In genomic region chrX:135008720-135009470, GRCm38 (mm10) we compare ENCODE assay signal across 8 mouse cellular contexts. TPM values are rescaled to one million over a fixed set of nuclear protein-coding genes. Genes with fewer than 3 reads are reported as not detected.
DNase-seq lines count a peak whose midpoint lies in the region; ATAC-seq and TF ChIP-seq lines count a peak whose summit lies in the region.

Zmat1 (minus strand) TSS chrX:135009209.

- peaks cover 4% of the 10 kb centered on the region; the same call in 1 of the 2 replicates for H3K4me1 ChIP-seq in hindbrain, embryonic 13.5 days (replicated peaks)

- H3K36me3 ChIP-seq in hindbrain, embryonic 13.5 days: no peaks in the 10 kb centered on the region

- H3K9ac ChIP-seq in hindbrain, embryonic 13.5 days: peak within 1 kb of the TSS; percentile 81

- H3K9me3 ChIP-seq in hindbrain, embryonic 13.5 days: no peaks in the 10 kb centered on the region

- in situ Hi-C loops in Patski (cut with MboI; ENCODE audit: low pct_unique_long_range_greater_than_20kb): no loop called here

- ATAC-seq in Patski: peak; percentile 100
- peak; percentile 99 for ATAC-seq in hindbrain, embryonic 13.5 days (ENCODE audit: low FRiP score)

- peaks cover 38% of the 10 kb centered on the region for H3K27me3 ChIP-seq in Patski
- peaks cover 12% of the 10 kb centered on the region; the same call in 1 of the 2 replicates for H3K27me3 ChIP-seq in hindbrain, embryonic 13.5 days

- CTCF ChIA-PET in Patski (lab: Charles Lee): no interaction called here

- WGBS in hindbrain, embryonic 13.5 days: 21% methylated on average over 43 of the region's 65 CpGs

- no peak for TF ChIP-seq CTCF in Patski (IDR thresholded peaks at IDR 0.05)

- DNase-seq in Patski (ENCODE audit: low read depth, low spot score): peak; percentile 30
- DNase-seq in cerebellum, postnatal 14 days: peak; percentile 86 to 90
- DNase-seq in frontal cortex, postnatal 14 days (ENCODE audit: low spot score in 2 of 2): peak; percentile 77 to 86
- peak; percentile 49 to 63 for DNase-seq in layer of hippocampus, postnatal 25 days (ENCODE audit: extremely low spot score in 1 of 2, low spot score in 1 of 2)
- DNase-seq in lung, postnatal 25 days (ENCODE audit: low spot score): peak; percentile 95
- DNase-seq in retina, embryonic 14.5 days (ENCODE audit: low spot score): peak; percentile 85
- peak; percentile 87 for DNase-seq in thymus, postnatal 4 days

- POLR2A ChIA-PET in Patski (lab: Charles Lee): no interaction called here

- peak within 1 kb of the TSS; percentile 51 for H3K4me3 ChIP-seq in hindbrain, embryonic 13.5 days

- peak within 1 kb of the TSS; percentile 50 for H3K4me2 ChIP-seq in hindbrain, embryonic 13.5 days

- peak within 1 kb of the TSS; percentile 95 for H3K27ac ChIP-seq in hindbrain, embryonic 13.5 days

RNA-seq across cellular contexts. Expression of gene Zmat1, which starts in this region (rescaled TPM):
- 8.2 TPM for polyA plus RNA-seq in Patski (2021)
- 7.8 and 8.4 TPM in 2 replicates for polyA plus RNA-seq in hindbrain, embryonic 13.5 days (2015; fragmentation: Nextera tagmentation; extraction: Ambion mirVana)
- total RNA-seq in layer of hippocampus, postnatal 25 days (2021): 1 to 10 TPM; 8.4 to 9.2 TPM

Comparison
In these comparisons a context has a peak if more than half of its experiments do, and no peak if none do; other contexts are left out.
1. Peak in every context shown above with its lines: DNase-seq, ATAC-seq, H3K4me3 ChIP-seq and H3K27ac ChIP-seq.
2. DNase-seq: peak in every context shown above with its lines; median percentile 95 in lung, postnatal 25 days; 88 in cerebellum, postnatal 14 days; 87 in thymus, postnatal 4 days; 85 in retina, embryonic 14.5 days; 82 in frontal cortex, postnatal 14 days; 56 in layer of hippocampus, postnatal 25 days; 30 in Patski.